Mouse (Mus musculus): ENCODE results near the gene Erh. TPM values are rescaled to one million over a fixed set of nuclear protein-coding genes. Genes with fewer than 3 reads are reported as not detected.

Gene Erh
- polyA plus RNA-seq, 1 experiment from 2014 or later: 259 TPM

GRCm38 (mm10) chr12:80584973-80585372, 59.2 kb downstream of the Erh start:
- no peak overlapping the region for H3K9ac ChIP-seq
- H3K27ac ChIP-seq: no peak overlapping the region
- no peak overlapping the region for H3K4me3 ChIP-seq
- H3K9me3 ChIP-seq: no peaks in the 10 kb centered on the region
- ATAC-seq (ENCODE audit: insufficient number of reproducible peaks, low FRiP score, low TSS enrichment, low read depth): no peak
- peaks cover under 1% of the 10 kb centered on the region; the same call in 1 of the 2 replicates for H3K36me3 ChIP-seq
- no peaks in the 10 kb centered on the region for H3K27me3 ChIP-seq
- 33% methylated on average over 2 of the region's 2 CpGs for WGBS
- no peaks in the 10 kb centered on the region for H3K4me1 ChIP-seq
- no peak overlapping the region for H3K4me2 ChIP-seq

Other genes with a start within 250 kb of the Erh start
- gene Dcaf5, start 207.7 kb downstream of the Erh start, polyA plus RNA-seq (2015; fragmentation: Nextera tagmentation; extraction: Ambion mirVana): 12.6 and 15.4 TPM in 2 replicates
- 23.0 and 24.9 TPM in 2 replicates for gene Exd2, start 181.2 kb downstream of the Erh start, polyA plus RNA-seq (2015; fragmentation: Nextera tagmentation; extraction: Ambion mirVana)
- 23.5 and 24.9 TPM in 2 replicates for gene Galnt16, start 126.1 kb downstream of the Erh start, polyA plus RNA-seq (2015; fragmentation: Nextera tagmentation; extraction: Ambion mirVana)
- 24.4 and 24.9 TPM in 2 replicates for gene Slc39a9, start 458 bp downstream of the Erh start, polyA plus RNA-seq (2015; fragmentation: Nextera tagmentation; extraction: Ambion mirVana)
- 0.15 and 0.60 TPM in 2 replicates for gene Plekhd1, start 48.2 kb upstream of the Erh start, polyA plus RNA-seq (2015; fragmentation: Nextera tagmentation; extraction: Ambion mirVana)
- gene Ccdc177, start 116.3 kb upstream of the Erh start, polyA plus RNA-seq (2015; fragmentation: Nextera tagmentation; extraction: Ambion mirVana): 0.02 and 0.04 TPM in 2 replicates
- gene Susd6, start 146.2 kb upstream of the Erh start, polyA plus RNA-seq (2015; fragmentation: Nextera tagmentation; extraction: Ambion mirVana): 18.4 and 19.7 TPM in 2 replicates

Data from limb, embryonic 15.5 days (tissue).